Mouse (Mus musculus) hindbrain, embryonic 11.5 days (tissue): ENCODE measurements at regions not wholly inside any gene's neighbourhood (a gene's known extent, or its start where the extent isn't known, plus 50 kb on each side); places are given as distances from the start of the nearest gene placed in this dataset.

Experiments
- ATAC-seq: fragments of 200-750 bp; cut with Nextera tagmentation; 2 replicates; pipeline ENCODE4 v1.8.0; 2017; ENCODE audit warnings: mild to moderate bottlenecking, moderate TSS enrichment, moderate library complexity; ENCODE audit not compliant: low FRiP score
- DNase-seq: peaks from one replicate; pipeline ENCODE4 v3.0.0-alpha.2; 2015; ENCODE audit warnings: low spot score
- H3K27ac ChIP-seq: fragments of 300-500 bp; sonication (generic); 2 replicates; pipeline ENCODE4 v1.5.1; 2014; ENCODE audit warnings: mild to moderate bottlenecking, low read depth, low read length
- H3K27me3 ChIP-seq: fragments of 300-500 bp; sonication (generic); 2 replicates; pipeline ENCODE4 v1.6.1; 2014; ENCODE audit warnings: mild to moderate bottlenecking, low read length, moderate library complexity, mixed read lengths; ENCODE audit not compliant: control insufficient read depth, insufficient read depth
- H3K36me3 ChIP-seq: fragments of 300-500 bp; sonication (generic); 2 replicates; pipeline ENCODE4 v1.6.1; 2014; ENCODE audit warnings: mild to moderate bottlenecking, low read length, moderate library complexity, mixed read lengths; ENCODE audit not compliant: control insufficient read depth, insufficient read depth
- H3K4me1 ChIP-seq: fragments of 300-500 bp; sonication (generic); replicated peaks from 2 replicates; pipeline ENCODE4 v1.6.1; 2014; ENCODE audit warnings: low read length, mixed read lengths; ENCODE audit not compliant: control insufficient read depth, insufficient read depth
- H3K4me2 ChIP-seq: fragments of 300-500 bp; sonication (generic); replicated peaks from 2 replicates; pipeline ENCODE4 v1.6.1; 2014; ENCODE audit warnings: mild to moderate bottlenecking, low read depth, low read length
- H3K4me3 ChIP-seq: fragments of 300-500 bp; sonication (generic); 2 replicates; pipeline ENCODE4 v1.5.1; 2014; ENCODE audit warnings: low read depth, low read length
- H3K9ac ChIP-seq: fragments of 300-500 bp; sonication (generic); 2 replicates; pipeline ENCODE4 v1.6.1; 2014; ENCODE audit warnings: low read depth, low read length
- H3K9me3 ChIP-seq: fragments of 300-500 bp; sonication (generic); 2 replicates; pipeline ENCODE4 v1.6.1; 2016; ENCODE audit warnings: low read length; ENCODE audit not compliant: control insufficient read depth
- WGBS: fragments of 180-500 bp; shearing (Covaris S2); extraction: QIAGEN DNeasy Blood & Tissue Kit; methylation state at CpG from one replicate; pipeline ENCODE4 v1.1.7; 2014; 5-methylcytosine and 5-hydroxymethylcytosine counted together

DNA sequence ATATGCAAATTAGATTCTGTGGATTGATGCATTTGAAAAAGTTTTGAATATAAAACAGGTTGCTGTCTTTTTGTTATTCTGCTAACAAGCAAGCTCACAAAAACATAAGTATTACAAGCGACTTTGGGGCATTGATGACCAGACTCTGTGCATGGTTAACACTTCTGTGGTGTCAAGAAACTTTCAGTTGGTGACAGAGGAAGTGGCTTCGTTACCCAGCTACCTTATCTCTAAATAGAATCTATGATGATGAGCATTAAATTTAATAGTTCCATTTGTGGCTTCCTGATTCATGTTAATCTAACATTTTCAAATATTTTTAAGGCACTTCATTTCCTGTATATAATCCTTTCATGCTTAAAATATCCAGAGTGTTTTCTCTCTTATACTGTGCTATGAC is 100.8 kb downstream of the Tm2d1 start:
- Histone ChIP-seq H3K4me3 (no peak overlapping the region), H3K9me3 (no peaks in the 10 kb centered on the region), H3K36me3 (no peaks in the 10 kb centered on the region), H3K27ac (no peak overlapping the region), H3K9ac (no peak overlapping the region), H3K4me2 (no peak overlapping the region), H3K4me1 (no peaks in the 10 kb centered on the region), H3K27me3 (no peaks in the 10 kb centered on the region)
- DNase-seq (no peak), ATAC-seq (no peak)
- WGBS, result 88% methylated on average over 2 of the region's 2 CpGs

GRCm38 (mm10) chr4:98258336-98258735 is 124.8 kb downstream of the Tm2d1 start:
- no peak overlapping the region for H3K9ac ChIP-seq
- ATAC-seq (no peak), DNase-seq (no peak)
- no peaks in the 10 kb centered on the region for H3K4me1 ChIP-seq
- no peaks in the 10 kb centered on the region for H3K9me3 ChIP-seq
- H3K36me3 ChIP-seq, result no peaks in the 10 kb centered on the region
- 89% methylated on average over 7 of the region's 7 CpGs for WGBS
- no peaks in the 10 kb centered on the region for H3K27me3 ChIP-seq
- H3K27ac ChIP-seq, result no peak overlapping the region
- no peak overlapping the region for H3K4me3 ChIP-seq
- H3K4me2 ChIP-seq, result no peak overlapping the region

GRCm38 (mm10) chr4:98257711-98258110 is 125.4 kb downstream of the Tm2d1 start:
- WGBS, result 90% methylated on average over 9 of the region's 9 CpGs
- H3K36me3 ChIP-seq, result no peaks in the 10 kb centered on the region
- H3K4me3 ChIP-seq, result no peak overlapping the region
- no peak for ATAC-seq
- H3K4me1 ChIP-seq, result no peaks in the 10 kb centered on the region
- no peaks in the 10 kb centered on the region for H3K27me3 ChIP-seq
- no peak overlapping the region for H3K9ac ChIP-seq
- H3K27ac ChIP-seq, result no peak overlapping the region
- no peak overlapping the region for H3K4me2 ChIP-seq
- DNase-seq, result no peak
- no peaks in the 10 kb centered on the region for H3K9me3 ChIP-seq

DNA sequence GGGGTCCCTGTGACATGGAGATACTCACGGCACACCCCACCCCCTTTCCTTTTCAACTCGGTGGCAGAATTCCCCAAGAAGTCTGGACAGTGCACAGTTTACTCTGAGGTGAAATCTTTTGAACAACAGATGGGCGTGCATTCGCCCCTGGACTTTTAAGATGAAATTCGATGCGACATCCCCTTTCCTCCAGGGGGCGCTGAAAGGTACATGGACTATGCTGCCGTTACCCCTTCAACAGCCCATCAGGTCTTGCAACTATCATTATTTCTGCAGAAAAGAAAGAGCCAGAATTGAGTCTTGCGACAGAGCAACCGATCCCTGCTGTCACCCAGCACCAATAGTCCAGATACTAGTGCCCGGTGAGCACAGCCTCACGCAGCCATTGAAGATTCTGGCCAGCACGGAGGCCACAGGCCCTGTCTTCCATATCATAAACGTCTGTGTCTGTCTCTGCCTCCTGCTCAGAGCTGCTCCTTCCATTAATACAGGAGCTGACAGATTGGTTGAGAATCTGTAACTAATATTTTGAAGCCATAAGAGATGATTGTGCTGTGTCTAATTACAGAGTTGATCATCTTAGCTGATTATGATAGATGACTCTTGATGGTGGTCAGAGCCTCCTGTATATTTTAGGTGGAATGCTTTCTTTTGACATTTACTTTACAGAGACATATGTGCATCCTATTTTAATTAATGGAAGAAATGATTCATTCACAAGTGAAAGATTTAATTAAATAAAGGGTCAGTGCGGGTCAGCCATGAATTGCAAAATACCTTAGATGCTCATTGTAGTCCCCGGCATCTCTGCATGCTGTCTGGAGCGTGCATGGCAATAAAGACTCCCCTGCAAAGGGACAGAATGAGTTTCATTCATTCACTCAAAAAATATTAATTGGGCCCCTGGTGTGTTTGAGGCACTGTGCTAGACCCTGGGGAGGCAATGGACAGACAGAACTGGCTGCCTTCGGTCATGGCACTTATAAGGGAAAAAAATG is 128.0 kb downstream of the Tm2d1 start:
- Histone ChIP-seq H3K4me1 (no peaks in the 10 kb centered on the region), H3K27me3 (no peaks in the 10 kb centered on the region), H3K36me3 (no peaks in the 10 kb centered on the region), H3K9me3 (no peaks in the 10 kb centered on the region), H3K27ac (no peak overlapping the region), H3K4me2 (no peak overlapping the region), H3K4me3 (no peak overlapping the region), H3K9ac (no peak overlapping the region)
- ATAC-seq, result peak; percentile 78
- peak; percentile 79 for DNase-seq
- WGBS, result 50% methylated on average over 18 of the region's 18 CpGs

- Histone ChIP-seq H3K9me3 (no peaks in the 10 kb centered on the region), H3K36me3 (no peaks in the 10 kb centered on the region), H3K27ac (peak overlapping the region; percentile 25; the same call in 1 of the 2 replicates), H3K4me3 (peak overlapping the region; percentile 14; the same call in 1 of the 2 replicates), H3K4me2 (peak overlapping the region; percentile 26; the same call in 1 of the 2 replicates), H3K9ac (no peak overlapping the region), H3K4me1 (no peaks in the 10 kb centered on the region), H3K27me3 (no peaks in the 10 kb centered on the region)
- ATAC-seq, result peak; percentile 82
- DNase-seq, result peak; percentile 75
- 10% methylated on average over 16 of the region's 16 CpGs for WGBS
Observed at GRCm38 (mm10) chr4:98243941-98244929, 138.9 kb downstream of the Tm2d1 start.

GRCm38 (mm10) chr4:98243502-98243901 is 139.6 kb downstream of the Tm2d1 start:
- Histone ChIP-seq H3K36me3 (no peaks in the 10 kb centered on the region), H3K27ac (no peak overlapping the region), H3K4me3 (peak overlapping the region; percentile 14; the same call in 1 of the 2 replicates), H3K9ac (no peak overlapping the region), H3K4me1 (no peaks in the 10 kb centered on the region), H3K9me3 (no peaks in the 10 kb centered on the region), H3K4me2 (peak overlapping the region; percentile 26; the same call in 1 of the 2 replicates), H3K27me3 (no peaks in the 10 kb centered on the region)
- ATAC-seq (peak; percentile 93), DNase-seq (peak; percentile 91)
- WGBS, result 3% methylated on average over 6 of the region's 6 CpGs

GRCm38 (mm10) chr4:98241921-98242320 is 141.2 kb downstream of the Tm2d1 start:
- H3K27ac ChIP-seq, result no peak overlapping the region

DNA sequence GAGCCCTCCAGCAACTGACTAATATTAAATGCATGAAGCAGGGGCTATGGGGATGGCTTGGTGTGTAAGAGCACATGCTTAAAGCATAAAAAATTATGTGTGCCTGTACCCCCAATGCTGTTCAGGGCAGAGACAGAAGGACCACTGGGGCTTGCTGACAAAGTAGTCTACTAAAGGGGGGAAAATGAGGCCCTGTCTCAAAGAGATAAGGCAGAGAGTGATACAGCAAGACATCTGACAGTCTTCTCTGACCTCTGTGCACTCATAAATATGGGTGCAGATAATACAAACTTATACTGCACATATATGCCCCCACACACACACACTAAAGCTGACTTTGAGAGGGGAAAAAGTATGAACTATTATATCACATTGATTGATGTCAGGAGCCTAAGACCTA is 142.8 kb downstream of the Tm2d1 start:
- Histone ChIP-seq H3K9me3 (no peaks in the 10 kb centered on the region), H3K4me3 (no peak overlapping the region), H3K27me3 (no peaks in the 10 kb centered on the region), H3K4me2 (no peak overlapping the region), H3K9ac (no peak overlapping the region), H3K36me3 (no peaks in the 10 kb centered on the region), H3K27ac (no peak overlapping the region), H3K4me1 (no peaks in the 10 kb centered on the region)
- DNase-seq, result no peak
- no peak for ATAC-seq

More at GRCm38 (mm10) chr4:98241921-98242320, 141.2 kb downstream of the Tm2d1 start:
- ATAC-seq, result no peak
- no peaks in the 10 kb centered on the region for H3K36me3 ChIP-seq
- WGBS, result 95% methylated on average over 2 of the region's 2 CpGs
- H3K4me3 ChIP-seq, result no peak overlapping the region
- H3K27me3 ChIP-seq, result no peaks in the 10 kb centered on the region
- H3K9me3 ChIP-seq, result no peaks in the 10 kb centered on the region
- no peak for DNase-seq
- H3K4me2 ChIP-seq, result no peak overlapping the region
- no peak overlapping the region for H3K9ac ChIP-seq
- no peaks in the 10 kb centered on the region for H3K4me1 ChIP-seq
